Mouse (Mus musculus): ENCODE measurements at regions not wholly inside any gene's neighbourhood (a gene's known extent, or its start where the extent isn't known, plus 50 kb on each side); places are given as distances from the start of the nearest gene placed in this dataset.

DNA sequence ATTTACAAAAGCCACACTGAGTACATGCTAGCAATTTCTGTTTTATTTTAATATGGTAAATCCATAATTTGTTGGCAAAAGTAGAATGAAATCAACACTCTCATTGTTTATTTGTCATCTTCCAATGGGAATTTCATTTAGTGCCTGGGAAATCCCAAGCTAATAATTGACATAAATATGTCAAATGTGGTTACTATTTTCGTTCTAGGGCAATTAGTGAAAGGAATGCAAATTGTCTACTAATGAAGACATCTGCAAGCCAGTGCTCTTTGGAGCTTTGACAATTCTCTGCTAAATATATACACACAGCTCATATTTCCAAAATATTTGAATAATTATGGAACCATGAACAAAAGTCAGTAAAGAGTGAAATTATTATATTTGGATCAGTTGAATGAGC lies 134.8 kb upstream of the 4933436I01Rik start:
- DNase-seq (ENCODE audit: low read depth, low spot score), result no peak

DNA sequence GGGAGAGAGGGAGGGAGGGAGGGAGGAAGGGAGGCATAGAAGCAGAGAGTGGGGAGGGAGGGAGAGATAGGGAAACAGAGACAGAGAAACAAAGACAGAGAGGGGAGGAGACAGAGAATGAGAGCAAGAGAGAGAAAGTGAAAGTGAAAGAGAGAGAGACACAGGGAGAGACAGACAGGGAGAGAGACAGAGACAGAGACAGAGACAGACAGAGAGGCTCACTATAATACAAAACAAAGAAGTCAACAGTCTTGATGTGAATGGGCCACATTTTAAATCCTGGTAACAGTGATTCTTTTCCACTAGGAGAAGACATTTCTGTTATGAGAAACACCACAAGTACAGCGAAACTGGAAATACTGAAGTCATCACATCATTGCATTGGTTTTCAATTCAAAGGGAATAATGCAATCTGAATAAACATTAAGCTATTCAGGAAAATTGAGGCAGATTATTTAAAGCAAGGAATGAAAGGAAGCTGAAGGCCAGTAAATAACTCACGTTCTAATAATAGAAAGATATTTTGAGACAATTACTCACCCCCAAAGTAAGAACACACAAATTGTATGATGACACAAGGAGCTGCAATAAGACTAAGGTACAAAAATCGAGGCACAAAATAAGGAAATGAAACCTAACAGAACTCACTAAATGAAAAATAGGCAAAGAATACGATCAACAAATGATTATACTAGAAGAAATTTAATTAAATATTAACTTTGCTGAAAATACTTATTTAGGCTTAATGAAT lies 122.9 kb upstream of the 4933436I01Rik start:
- DNase-seq (ENCODE audit: low read depth, low spot score), result peak; percentile 52
